Mouse (Mus musculus): ENCODE data around the gene Ogn.

DNA sequence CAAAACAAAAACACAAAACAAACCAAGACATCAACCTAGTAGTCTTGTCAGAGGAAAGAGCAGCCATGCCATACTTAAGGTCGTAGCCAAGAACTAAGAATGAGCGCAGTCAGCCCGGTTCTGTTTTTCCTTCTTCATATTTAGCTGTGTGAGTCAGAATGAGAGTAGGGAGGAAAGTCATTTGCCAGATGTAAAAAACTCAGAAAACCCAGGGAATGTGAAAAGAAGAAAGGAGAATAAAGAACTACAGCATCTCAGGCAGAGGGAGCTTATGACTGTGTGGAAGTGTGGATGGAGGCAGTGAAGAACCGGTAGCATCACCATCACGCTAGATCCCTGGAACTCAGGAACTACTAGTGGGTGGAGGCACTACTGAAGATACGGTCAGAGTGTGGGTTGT lies 21.8 kb upstream of the Ogn start:
- TF ChIP-seq POLR2A (IDR thresholded peaks at IDR 0.05; ENCODE audit: borderline replicate concordance, extremely low read depth, insufficient read depth, insufficient read length, poor library complexity, severe bottlenecking) (no peak), CTCF (IDR thresholded peaks at IDR 0.05; ENCODE audit: borderline replicate concordance, extremely low read depth, insufficient read depth, insufficient read length) (no peak)
